ENCODE assay signal across 19 mouse cellular contexts in the genomic region with DNA sequence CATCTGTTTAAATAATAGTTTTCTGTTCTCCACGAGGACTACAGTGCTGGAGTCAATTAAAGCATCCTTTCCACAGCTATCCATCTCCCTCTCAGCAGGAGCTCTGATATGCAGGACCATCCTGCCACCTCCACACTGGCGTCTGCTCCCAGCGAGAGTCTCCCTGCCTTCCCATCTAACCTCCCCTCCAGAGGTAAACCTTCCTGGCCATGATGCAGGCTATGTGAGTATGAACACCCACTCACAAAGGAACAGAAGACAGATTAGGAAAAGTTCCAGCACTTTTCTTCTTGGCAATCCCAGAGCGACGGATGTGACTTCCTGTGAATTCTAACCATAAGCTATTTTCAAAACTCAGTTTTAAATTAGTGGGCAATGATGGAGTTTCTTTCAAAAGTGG.
A peak's percentile ranks its signal among the peaks of the same experiment; 100 is the strongest.
DNase-seq lines count a peak whose midpoint lies in the region.
"Had no signal": no experiment of that assay in that cellular context is flagged by ENCODE, and none has a peak within 500 bp of the region (broad histone marks: within the 10 kb centered on the region; RNA-seq: fewer than 3 reads in every experiment).

No protein-coding gene starts in this region.

- no peak overlapping the region for H3K27ac ChIP-seq in heart, embryonic 10.5 days
- H3K27ac ChIP-seq: embryonic facial prominence, embryonic 13.5 days; limb, embryonic 10.5 days; midbrain, embryonic 15.5 days; neural tube, embryonic 15.5 days had no signal

- H3K9me3 ChIP-seq in heart, embryonic 10.5 days: no peaks in the 10 kb centered on the region
- H3K9me3 ChIP-seq: embryonic facial prominence, embryonic 13.5 days; limb, embryonic 10.5 days; midbrain, embryonic 15.5 days; neural tube, embryonic 15.5 days had no signal

- H3K4me3 ChIP-seq in heart, embryonic 10.5 days: no peak overlapping the region
- H3K4me3 ChIP-seq: embryonic facial prominence, embryonic 13.5 days; limb, embryonic 10.5 days; midbrain, embryonic 15.5 days; neural tube, embryonic 15.5 days had no signal

- H3K36me3 ChIP-seq in heart, embryonic 10.5 days: no peaks in the 10 kb centered on the region
- H3K36me3 ChIP-seq: embryonic facial prominence, embryonic 13.5 days; limb, embryonic 10.5 days; midbrain, embryonic 15.5 days; neural tube, embryonic 15.5 days had no signal

- 44% methylated on average over 5 of the region's 5 CpGs for WGBS in heart, embryonic 10.5 days

- peak; percentile 57 for DNase-seq in right cerebral cortex, adult 18-20 months
- DNase-seq in right cerebral cortex, postnatal 4 days: no peak
- peak; percentile 9 to 21 for DNase-seq in layer of hippocampus, adult 8-10 months (ENCODE audit: low spot score in 2 of 2)
- peak; percentile 26 to 51 for DNase-seq in left cerebral cortex, adult 18-20 months (ENCODE audit: low spot score in 2 of 2)
- peak; percentile 27 to 36 for DNase-seq in right cerebral cortex, postnatal 36 days (ENCODE audit: low spot score in 2 of 2)
- DNase-seq in spleen, postnatal 10 days (ENCODE audit: low spot score in 2 of 2): no peak
- no peak for DNase-seq in heart, embryonic 10.5 days (ENCODE audit: low spot score)
- no peak for DNase-seq in kidney, postnatal 36 days
- DNase-seq: adrenal gland, adult 2 months; forebrain, postnatal 0 days; gastrocnemius, postnatal 25 days; kidney, adult 2 months; kidney, postnatal 10 days; lung, adult 2 months; thymus, postnatal 4 days had no signal

- no peaks in the 10 kb centered on the region for H3K4me1 ChIP-seq in heart, embryonic 10.5 days
- H3K4me1 ChIP-seq: embryonic facial prominence, embryonic 13.5 days; limb, embryonic 10.5 days; midbrain, embryonic 15.5 days; neural tube, embryonic 15.5 days had no signal

- H3K27me3 ChIP-seq in heart, embryonic 10.5 days (ENCODE audit: insufficient read depth, poor library complexity, severe bottlenecking): no peaks in the 10 kb centered on the region
- H3K27me3 ChIP-seq: embryonic facial prominence, embryonic 13.5 days; midbrain, embryonic 15.5 days; neural tube, embryonic 15.5 days had no signal

Comparison
In these comparisons a context has a peak if more than half of its experiments do, and no peak if none do; other contexts are left out.
1. DNase-seq: peak in right cerebral cortex, adult 18-20 months (single experiment), layer of hippocampus, adult 8-10 months (2 of 2), left cerebral cortex, adult 18-20 months (2 of 2) and right cerebral cortex, postnatal 36 days (2 of 2); none in right cerebral cortex, postnatal 4 days (single experiment), spleen, postnatal 10 days (0 of 2), heart, embryonic 10.5 days (single experiment) and kidney, postnatal 36 days (0 of 2).